Mouse (Mus musculus) left cerebral cortex, postnatal 14 days (tissue): ENCODE results near the gene Scarb1. TPM values are rescaled to one million over a fixed set of nuclear protein-coding genes. Genes with fewer than 3 reads are reported as not detected.
A peak's percentile ranks its signal among the peaks of the same experiment; 100 is the strongest.

Experiments used
- DNase-seq, 2 experiments: peaks; one replicate each; pipeline ENCODE4 v3.0.0; 2021 to 2022; ENCODE audit warnings: low spot score in 2 of 2, mixed read lengths in 1 of 2
- intact Hi-C: fragments of 180-260 bp; cut with DNase I; formaldehyde crosslinking; loops from one replicate; pipeline ENCODE4 v1.15.1; 2025
- total RNA-seq, 2 experiments: library from RNA; stranded (reverse); gene quantifications; 2 replicates each; pipeline ENCODE4 v1.2.3; 2021

Gene Scarb1
- total RNA-seq, 2 experiments from 2014 or later = 36.9 to 41.1 TPM

DNA sequence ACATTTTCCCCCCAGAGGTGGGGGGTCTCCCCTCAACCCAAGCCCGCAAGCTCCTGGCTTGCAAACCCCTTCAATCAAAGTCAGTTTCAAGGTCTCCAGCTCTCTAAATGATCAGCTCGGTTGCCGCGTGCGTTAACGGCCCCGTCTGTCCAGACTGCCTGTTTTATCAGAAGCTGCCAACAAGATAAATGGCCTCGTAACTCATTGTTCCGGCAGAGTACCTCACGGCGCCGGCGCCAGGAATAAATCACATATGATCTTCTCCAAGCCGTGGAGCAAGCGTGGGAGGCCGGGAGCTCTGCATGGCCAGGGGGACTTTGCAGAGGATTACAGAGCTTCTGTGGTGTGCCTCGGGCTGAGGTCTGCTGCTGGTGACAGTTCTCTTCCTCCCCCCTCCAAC is 76.2 kb downstream of the Scarb1 start:
- DNase-seq = peak in 1 of 2 experiments; percentile 19
- intact Hi-C loops = loop anchor here (5.0 kb wide), 5 partner anchors 37 to 468 kb away; partner anchors contain the start of gene Ncor2

DNA sequence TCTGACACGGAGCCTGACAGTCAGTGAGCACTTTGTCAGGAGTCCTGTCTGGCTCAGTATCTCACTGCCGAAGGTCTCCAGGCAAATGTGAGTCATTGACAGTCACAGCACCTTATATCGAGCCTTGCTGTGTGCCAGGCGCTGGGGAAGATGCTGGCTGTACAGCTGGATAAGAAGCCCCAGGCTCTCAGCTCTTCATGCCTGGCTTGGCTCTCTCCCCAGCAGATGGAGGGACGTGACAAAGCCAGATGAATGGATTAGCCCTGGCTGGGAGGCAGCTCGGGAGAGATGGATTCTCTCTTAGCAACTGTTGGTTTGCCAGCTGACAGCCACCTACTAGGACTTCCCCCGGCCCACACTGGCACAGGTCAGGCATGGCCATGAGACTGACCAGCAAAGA is 78.3 kb downstream of the Scarb1 start:
- intact Hi-C loops = loop anchor here (5.0 kb wide), 1 partner anchor 470 kb away; no protein-coding TSS in a partner anchor
- DNase-seq = peak; percentile 61 to 82

DNA sequence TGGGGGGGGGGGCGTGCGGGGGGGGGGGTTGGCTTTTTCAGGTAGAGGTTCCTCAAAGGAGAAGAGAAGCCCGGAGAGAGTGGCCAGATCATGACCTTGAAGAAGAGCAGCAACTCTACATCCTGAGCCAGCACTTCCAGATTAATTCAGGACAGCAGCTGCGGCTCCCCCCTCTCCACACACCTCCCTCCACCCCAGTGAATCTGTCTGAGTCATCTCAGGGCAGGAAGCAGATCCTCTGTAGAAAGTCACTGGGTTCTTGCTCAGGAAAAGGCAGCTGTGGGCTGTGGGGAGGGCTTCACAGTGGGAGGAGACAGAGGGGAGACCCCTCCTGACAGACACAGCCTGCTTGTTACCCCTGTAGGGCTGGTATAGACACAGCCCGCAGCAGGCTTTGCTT is 87.0 kb downstream of the Scarb1 start:
- intact Hi-C loops = no loop called here
- DNase-seq = no peak

DNA sequence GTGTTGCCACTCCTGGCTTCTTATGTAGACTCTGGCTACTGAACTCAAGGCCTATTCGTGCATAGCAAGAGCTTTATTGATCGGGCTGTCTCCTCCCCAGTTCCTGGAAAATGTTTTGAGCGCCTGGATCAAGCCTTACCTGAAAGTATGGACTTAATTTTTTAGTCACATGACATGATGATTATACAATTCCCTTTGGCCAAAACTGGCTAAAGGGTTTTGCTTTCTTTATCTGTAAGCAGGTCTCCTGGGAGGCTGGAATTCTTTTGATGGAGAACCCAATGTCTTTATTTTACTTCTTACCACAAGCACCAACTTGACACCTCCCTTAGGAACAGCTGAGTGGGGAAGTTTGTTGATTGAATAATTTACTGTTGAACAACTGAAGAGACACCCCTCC is 87.4 kb downstream of the Scarb1 start:
- DNase-seq = no peak
- intact Hi-C loops = no loop called here

DNA sequence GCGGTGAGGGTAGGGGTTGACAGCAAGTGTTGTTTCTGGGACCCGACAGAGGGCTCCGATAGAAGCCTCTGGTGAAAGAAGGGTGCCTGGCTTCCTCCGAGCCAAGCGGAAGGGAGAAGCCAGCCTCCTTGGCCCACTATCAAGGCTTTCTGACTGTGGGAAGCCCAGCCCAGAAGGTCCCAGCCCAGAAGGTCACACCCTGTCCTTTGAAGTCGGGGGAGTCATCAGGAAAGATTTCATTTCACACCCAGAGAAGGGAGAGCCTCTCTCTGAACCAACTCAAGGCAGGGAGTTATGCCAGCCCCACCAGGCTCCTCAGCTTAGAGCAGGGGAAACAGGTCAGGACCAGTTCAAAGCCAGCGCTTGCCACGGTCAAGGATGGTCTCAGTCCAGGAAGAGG is 88.2 kb downstream of the Scarb1 start:
- DNase-seq = no peak
- intact Hi-C loops = no loop called here

DNA sequence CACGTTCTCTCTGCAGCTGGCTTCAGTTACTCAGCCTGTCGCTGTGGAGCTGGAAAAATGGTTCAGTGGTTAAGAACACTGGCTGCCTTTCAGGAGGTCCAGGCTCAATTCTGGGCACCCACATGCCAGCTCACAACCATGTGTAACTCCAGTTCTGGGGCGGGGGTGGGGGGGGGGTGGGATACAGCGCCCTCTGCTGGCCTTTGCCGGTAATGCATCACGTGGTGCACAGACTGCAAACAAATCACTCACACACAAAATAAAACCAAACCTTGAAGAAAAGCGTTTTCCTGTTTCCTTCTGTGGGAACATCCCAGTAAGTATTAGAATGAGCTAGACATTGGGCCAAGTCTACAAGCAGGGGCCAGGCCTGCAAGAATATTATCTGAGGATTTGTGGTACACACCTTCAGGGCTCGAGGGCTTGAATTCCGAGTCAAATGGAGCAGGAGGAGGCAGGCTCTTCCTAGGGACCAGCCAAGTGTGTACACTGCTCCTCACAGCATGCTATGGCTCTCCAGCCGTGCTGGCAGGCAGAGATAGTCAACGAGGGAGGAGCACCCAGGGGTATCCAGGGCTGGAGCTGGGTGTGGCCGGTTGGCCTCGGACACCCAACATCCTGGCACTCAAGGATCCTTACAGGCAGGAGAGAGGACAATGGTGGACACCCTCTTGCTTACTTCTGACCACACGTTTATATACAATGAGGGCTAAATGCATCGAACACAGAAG is 88.8 kb downstream of the Scarb1 start:
- DNase-seq = no peak
- intact Hi-C loops = no loop called here

DNA sequence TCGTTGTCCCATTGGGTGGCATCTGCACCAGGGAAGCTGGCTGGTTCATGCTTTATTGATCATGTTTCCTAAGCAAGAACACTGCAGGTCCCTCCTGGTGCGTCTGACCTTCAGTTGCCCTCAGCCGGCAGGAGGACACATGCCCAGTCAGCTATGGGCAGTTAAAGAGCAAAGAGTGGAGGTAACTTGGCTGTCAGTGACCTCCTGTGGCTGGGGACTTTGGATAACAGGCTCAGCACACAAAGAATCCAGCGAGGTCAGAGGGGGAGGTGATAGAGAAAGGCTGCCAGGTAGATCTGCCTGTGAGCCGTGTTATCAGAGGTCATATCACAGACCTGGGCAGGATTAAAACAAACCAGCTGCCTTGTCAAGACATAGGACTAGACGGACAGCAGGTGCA is 91.7 kb downstream of the Scarb1 start:
- no peak for DNase-seq
- intact Hi-C loops = no loop called here

DNA sequence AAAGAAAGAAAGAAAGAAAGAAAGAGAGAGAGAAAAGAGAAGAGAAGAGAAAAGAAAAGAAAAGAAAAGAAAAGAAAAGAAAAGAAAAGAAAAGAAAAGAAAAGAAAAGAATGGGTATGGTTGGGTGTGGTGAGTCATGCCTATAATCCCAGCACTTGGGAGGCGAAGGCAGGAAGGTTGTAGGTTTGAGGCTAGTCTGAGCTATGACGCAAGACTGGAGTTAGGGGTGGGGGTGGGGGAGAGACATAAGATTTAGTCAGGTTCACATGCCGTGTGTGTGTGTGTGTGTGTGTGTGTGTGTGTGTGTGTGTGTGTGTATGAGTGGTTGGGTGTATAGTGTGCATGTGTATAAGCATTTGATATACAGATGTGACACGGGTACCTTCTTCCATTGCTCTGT is 94.2 kb downstream of the Scarb1 start:
- intact Hi-C loops = no loop called here
- no peak for DNase-seq

DNA sequence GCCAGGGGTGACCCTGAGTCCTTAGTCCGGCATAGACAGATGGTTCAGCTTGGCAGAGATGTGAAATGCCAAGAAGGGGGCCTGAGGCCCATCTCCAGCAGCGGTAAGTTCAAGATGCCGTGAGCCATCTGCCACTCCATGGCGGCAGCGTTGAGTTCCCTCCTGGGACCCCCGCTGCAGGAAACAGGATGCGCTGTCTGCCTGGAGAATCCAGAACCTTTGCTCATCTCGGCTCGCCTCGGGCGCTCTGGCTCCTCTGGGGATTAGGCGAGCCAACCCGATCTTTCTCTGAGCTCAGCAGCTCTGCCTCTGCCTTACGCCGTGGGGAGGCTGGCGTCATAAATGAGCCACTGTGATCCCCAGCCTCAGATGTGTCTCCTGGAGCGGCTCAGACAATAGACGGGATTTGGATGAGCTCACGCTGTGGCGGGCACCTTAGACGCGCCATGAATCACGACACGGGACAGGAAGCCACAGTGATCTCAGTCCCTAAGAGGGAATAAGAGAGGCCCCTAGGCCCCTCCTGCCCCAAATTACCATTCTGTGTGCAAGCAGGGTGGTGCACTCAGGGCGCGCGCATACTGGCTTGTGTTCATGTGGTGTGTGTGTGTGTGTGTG is 95.3 kb downstream of the Scarb1 start:
- intact Hi-C loops = loop anchor here (2.0 kb wide), 1 partner anchor 31 kb away; no protein-coding TSS in a partner anchor
- peak; percentile 59 to 73 for DNase-seq

DNA sequence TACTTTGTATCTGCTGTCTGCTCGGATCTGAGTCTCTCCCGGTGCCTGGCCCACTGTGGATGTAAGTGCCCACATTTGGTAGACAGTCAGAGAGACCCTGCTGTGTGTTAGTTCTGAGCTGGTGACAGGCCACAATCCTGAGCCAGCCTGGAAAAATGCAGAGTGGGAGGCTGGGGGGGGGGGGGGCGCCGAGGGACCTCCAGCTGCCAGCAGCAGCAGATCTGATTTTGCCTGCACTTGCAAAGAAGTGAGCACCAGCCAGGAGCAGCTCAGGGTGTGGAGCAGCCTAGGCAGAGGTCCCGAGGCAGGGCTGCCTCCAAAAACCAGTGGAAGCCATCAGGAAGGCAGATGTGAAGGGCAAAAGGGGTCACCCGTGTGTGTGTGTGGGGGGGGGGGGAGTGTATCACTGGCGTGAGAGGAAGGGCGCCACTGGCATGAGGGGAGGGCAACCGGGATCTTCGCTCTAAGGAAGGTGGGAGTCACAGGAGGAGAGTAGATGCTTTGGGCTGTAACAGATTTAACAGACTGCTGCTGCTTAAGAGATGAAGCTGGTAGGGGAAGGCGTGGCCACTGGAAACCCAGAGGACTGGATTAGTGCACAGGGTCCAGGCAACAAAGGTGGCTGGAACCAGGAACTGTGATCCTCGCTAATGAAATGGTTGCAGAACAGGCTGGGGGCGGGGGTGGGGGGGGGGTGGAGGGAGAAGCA is 95.9 kb downstream of the Scarb1 start:
- intact Hi-C loops = loop anchor here (1.0 to 2.0 kb wide), 2 partner anchors 30 to 66 kb away; partner anchors contain the start of gene Ncor2
- peak; percentile 37 to 58 for DNase-seq

DNA sequence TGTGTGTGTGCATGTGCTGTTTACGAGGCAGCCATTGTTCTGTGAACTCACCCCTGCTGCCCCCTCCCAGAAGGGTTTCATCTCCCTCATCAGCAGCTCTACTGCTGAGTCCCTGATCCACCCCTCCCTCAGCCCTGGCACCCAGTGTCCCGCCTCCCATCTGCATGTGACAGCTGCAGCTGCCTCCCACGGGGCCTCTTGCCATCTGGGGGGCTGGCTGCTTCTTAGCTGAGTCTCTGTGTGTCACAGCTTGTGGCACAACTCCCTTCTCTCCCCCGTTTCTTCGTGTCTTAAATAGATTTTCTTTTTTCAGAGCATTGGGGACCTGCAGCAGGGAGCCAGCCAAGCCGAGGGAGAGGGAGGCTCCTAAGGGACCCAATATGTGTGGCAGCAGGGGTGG is 97.0 kb downstream of the Scarb1 start:
- DNase-seq = peak; percentile 94 to 96
- intact Hi-C loops = loop anchor here (1.0 to 2.0 kb wide), 2 partner anchors 29 to 65 kb away; partner anchors contain the start of gene Ncor2

DNA sequence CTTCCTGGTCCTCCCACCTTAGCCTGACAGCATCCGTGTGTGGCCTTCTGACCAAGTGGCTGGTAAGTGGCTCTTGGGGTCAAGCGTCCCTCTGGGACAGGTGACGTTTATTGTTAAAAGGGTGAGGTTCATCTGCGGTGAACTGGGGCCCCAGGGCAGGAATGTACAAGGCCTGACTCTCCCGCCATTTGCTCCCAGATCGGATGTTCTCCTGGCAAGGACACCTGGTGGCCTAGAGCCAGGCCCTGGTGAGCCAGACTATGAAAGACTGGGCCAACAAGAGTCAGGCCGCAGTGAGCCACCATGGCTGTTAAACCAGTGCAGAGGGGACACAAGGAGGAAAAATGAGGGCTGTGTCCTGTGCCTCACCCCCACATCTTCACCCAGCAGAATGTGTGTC is 98.8 kb downstream of the Scarb1 start:
- no peak for DNase-seq
- intact Hi-C loops = no loop called here

DNA sequence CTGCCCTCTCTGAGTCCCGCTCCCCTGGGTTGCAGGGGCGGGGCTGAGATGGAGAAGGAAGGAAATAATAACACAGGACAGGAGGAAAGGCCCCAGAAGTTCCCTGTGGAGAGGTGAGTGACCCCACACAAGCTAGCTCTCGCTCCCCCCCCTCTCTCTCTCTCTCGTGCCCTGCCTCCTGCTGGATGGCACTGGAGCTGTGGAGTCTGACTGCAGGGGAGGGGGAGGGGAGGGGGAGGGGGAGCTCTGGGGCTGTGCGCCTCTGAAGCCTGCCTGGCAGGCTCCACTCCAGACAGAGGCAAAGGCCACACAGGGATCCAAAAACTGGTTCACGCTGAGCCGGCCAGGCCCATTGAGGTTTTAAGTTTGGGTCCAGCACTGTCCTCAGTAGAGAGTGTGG is 99.3 kb downstream of the Scarb1 start:
- intact Hi-C loops = no loop called here
- DNase-seq = no peak

DNA sequence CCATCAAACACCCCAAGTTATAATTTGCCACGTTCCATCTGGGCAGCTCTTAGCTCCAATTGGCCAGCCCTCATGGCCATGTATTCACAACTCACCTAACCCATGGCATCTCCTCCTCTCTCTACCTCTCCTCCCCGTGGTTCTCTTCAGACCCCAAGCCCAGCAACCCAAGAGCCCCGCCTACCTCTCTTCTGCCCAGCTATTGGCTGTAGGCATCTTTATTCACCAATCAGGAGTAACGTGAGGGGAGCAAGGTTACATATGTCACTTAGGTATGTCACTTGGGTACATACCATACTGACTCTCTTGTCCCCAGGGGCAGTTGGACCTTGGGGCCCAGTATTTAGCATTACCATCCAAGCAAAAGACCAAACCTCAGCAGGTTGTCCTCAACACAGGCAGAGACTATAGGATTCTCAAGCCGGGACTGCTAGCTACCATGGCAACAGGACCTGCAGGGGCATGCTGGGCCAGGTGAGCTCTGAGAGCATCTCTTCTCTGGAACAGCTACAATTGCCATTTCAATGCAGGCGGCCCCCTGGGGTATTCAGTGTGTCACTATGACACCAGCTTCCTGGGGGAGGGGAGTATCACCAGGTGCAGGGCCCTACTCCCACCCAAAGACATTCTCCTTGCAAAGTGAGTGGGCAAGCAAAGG is 100.6 kb downstream of the Scarb1 start:
- intact Hi-C loops = no loop called here
- no peak for DNase-seq

DNA sequence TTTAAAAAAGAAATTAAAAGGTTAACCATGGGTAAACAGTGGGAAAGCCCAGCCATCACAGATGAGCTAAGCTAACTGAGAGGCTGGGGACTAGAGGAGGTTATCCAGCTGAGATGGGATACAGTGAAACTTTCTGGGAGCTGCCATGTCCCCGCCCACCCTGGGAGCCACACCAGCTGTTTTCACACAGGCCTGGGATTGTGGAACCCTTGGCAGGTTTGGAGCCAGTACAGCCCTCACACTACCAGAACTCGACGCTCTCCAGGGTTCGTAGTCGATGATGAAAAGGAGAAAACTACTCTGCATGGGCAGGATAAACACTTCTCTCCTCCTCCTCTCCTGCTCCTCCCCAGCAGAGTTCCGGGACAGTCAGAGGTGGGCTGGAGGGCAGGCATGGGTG is 105.0 kb downstream of the Scarb1 start:
- DNase-seq = no peak
- intact Hi-C loops = no loop called here

DNA sequence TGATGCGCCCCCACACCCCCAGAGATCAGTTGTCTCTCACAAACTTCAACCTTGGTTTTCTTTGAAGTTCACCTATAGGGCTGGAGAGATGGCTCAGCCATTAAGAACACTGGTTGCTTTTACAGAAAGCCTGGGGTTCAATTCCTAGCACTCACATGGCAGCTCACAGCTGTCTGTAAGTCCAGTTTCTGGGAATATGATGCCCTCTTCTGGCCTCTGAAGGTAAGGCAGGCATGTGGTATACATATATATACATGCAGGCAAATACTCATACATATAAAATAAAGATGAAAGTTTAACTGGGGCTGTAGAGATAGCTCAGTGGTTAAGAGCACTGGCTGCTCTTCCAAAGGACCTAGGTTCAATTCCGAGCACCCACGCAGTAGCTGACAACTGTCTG is 105.5 kb downstream of the Scarb1 start:
- no peak for DNase-seq
- intact Hi-C loops = no loop called here

DNA sequence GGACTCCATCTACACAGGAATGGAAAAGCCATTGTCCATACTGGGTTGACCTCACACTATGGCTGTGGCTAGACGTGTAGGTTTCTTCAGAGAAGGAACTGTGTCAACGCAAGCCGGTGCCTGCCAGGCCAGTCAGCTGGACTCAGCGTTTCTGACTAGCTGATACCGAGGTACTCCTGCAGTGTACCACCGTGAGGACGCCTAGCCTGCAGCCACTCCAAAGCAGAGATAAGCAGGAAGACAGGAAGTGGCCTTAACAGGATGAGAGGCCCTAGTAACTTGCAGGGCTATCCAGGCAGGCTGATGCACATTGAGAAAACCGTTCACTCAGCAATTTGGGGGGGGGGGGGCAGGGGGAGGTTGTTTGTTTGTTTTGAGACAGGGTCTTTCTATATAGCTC is 106.5 kb downstream of the Scarb1 start:
- no peak for DNase-seq
- intact Hi-C loops = no loop called here

DNA sequence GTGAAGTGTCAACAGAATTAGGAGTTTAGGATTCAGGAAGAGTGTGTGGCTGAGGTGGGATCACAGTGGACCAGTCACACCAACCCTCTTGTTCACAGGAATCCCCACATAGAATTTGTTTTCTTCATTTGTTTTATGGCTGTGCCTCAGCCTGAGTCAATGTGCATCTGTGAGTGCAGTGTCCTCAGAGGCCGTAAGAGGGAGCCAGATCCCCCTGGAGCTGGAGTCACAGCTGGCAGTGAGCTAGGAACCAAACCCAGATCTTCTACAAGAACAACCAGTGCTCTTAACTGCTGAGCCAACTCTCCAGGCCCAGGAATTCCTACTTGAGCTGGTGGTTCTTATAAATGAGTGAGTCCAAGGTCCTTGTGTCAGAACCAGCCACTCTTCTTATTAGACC is 107.4 kb downstream of the Scarb1 start:
- no peak for DNase-seq
- intact Hi-C loops = no loop called here

DNA sequence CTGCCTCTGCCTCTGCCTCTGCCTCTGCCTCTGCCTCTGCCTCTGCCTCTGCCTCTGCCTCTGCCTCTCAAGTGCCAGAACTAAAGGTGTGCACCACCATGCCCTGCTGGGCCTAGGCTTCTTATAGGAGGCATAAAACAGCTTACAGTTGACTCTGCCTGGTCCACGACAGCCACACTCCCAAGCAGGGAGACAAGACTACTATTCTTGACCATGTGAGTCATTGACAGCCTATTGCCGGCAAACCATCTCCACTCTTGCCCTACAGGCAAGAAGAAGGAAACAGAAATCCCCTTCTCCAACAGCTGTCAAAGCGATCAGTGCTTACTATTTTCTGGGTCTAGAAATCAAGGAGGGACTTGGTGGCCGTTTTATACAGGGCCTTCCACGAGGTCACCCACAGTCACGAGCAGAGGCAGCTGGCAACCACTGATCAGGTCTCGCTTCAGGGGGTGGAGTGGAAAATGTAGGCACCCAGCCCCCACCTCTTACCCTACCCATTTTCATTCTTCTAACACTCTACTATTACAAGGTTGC is 108.4 kb downstream of the Scarb1 start:
- intact Hi-C loops = no loop called here
- DNase-seq = no peak

DNA sequence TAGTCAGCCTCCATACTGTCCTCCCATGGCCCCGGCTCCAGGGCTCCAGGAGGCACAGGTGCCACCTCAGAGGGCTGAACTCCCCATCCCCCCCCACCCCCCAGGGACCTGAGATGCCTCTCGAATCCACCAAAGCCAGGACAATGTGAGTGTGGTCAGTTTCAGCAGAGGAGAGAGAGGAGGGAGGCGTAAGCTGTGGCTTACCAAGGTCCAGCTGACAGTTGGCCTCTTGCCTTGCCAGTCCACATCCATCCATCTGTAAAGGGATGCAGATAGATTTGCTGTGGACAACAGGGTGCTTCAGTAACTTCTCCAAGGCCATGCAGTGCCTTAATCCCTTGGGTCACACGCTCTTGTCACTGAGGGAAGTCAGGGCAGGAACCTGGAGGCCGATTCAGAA is 110.4 kb downstream of the Scarb1 start:
- intact Hi-C loops = no loop called here
- DNase-seq = no peak
